Mouse (Mus musculus) kidney, adult 2 months (tissue): ENCODE measurements at regions not wholly inside any gene's neighbourhood (a gene's known extent, or its start where the extent isn't known, plus 50 kb on each side); places are given as distances from the start of the nearest gene placed in this dataset.

ENCODE experiments used
- CTCF ChIP-seq: fragments of 200-500 bp; conservative IDR thresholded peaks from 2 replicates; pipeline ENCODE4 v1.5.1; 2011; ENCODE audit warnings: low read depth, mild to moderate bottlenecking, control low read depth, low read length, moderate library complexity, mixed read lengths; ENCODE audit not compliant: insufficient read depth, insufficient read length
- POLR2A ChIP-seq: fragments of 200-500 bp; IDR thresholded peaks from one replicate; pipeline ENCODE4 v1.6.1; 2011; ENCODE audit warnings: low read depth, low read length, control low read depth

DNA sequence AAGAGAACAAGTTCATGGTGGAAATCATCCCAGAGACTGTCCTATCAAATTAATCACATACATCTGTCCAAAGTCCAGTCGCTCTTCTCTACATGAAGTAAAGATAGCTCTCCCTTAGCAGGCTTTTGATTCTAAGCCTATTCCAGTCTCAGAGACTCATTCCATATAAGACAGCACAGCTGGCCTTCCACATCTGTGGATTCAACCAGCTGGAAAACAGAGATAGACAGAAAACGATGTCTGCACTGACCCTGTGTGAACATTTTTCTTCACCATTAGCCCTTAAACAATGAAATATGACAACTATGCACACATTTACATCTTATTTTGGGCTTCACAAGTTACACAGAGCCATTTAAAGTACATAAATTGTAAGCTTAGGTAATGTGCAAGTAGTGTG, 547.6 kb downstream of the Nebl start:
- TF ChIP-seq CTCF (no peak), POLR2A (no peak)
